Mouse (Mus musculus) stomach, postnatal 0 days (tissue): ENCODE data around the gene Gpatch2l.

Experiments used
- CTCF ChIP-seq: IDR thresholded peaks from 2 replicates; pipeline ENCODE4 v1.5.1; 2016; ENCODE audit warnings: antibody characterized with exemption, low read depth, mild to moderate bottlenecking, moderate library complexity
- EP300 ChIP-seq: optimal IDR thresholded peaks from 2 replicates; pipeline ENCODE3; 2016; ENCODE audit warnings: antibody characterized with exemption

- no peak for TF ChIP-seq EP300
- no peak for TF ChIP-seq CTCF
These were observed 68.2 kb downstream of the Gpatch2l start for GRCm38 (mm10) chr12:86309902-86310301.
